Mouse (Mus musculus) kidney, postnatal 10 days (tissue): Measurements from ENCODE around the gene Itgal.
"Not testable (repeated sequence)": the region's sequence is repeated elsewhere in the genome, so short reads cannot be mapped to it uniquely, and the experiment has no call there.

Experiments used
- DNase-seq: peaks from one replicate; pipeline ENCODE4 v3.0.0; 2021; ENCODE audit warnings: mixed read lengths

Itgal gene

GRCm38 (mm10) chr7:127280092-127280491, 16.0 kb upstream of the Itgal start:
- DNase-seq, result no peak

GRCm38 (mm10) chr7:127281114-127281513, 14.9 kb upstream of the Itgal start:
- DNase-seq, result no peak

- no peak for DNase-seq
Observed at GRCm38 (mm10) chr7:127282190-127282589, 13.9 kb upstream of the Itgal start.

GRCm38 (mm10) chr7:127285154-127285553, 10.9 kb upstream of the Itgal start:
- no peak for DNase-seq

GRCm38 (mm10) chr7:127287940-127288339, 8.1 kb upstream of the Itgal start:
- no peak for DNase-seq

- DNase-seq, result no peak
Observed at GRCm38 (mm10) chr7:127289306-127289705, 6.8 kb upstream of the Itgal start.

GRCm38 (mm10) chr7:127290142-127290541, 5.9 kb upstream of the Itgal start:
- DNase-seq, result no peak

GRCm38 (mm10) chr7:127296786-127297555, 911 bp downstream of the Itgal start:
- DNase-seq, result no peak

- no peak for DNase-seq
Observed at GRCm38 (mm10) chr7:127297586-127298193, 1.6 kb downstream of the Itgal start.

- no peak for DNase-seq
Observed at GRCm38 (mm10) chr7:127308431-127308830, 12.4 kb downstream of the Itgal start.

- peak; percentile 63 for DNase-seq
Observed at GRCm38 (mm10) chr7:127308887-127309286, 12.8 kb downstream of the Itgal start.

GRCm38 (mm10) chr7:127309951-127310350, 13.9 kb downstream of the Itgal start:
- DNase-seq, result no peak

GRCm38 (mm10) chr7:127313912-127314311, 17.9 kb downstream of the Itgal start:
- no peak for DNase-seq

- no peak for DNase-seq
Observed at GRCm38 (mm10) chr7:127321106-127321505, 25.0 kb downstream of the Itgal start.

GRCm38 (mm10) chr7:127322085-127322484, 26.0 kb downstream of the Itgal start:
- DNase-seq, result peak; percentile 71

GRCm38 (mm10) chr7:127324944-127325343, 28.9 kb downstream of the Itgal start:
- DNase-seq, result no peak

GRCm38 (mm10) chr7:127325550-127325949, 29.5 kb downstream of the Itgal start:
- peak; percentile 49 for DNase-seq

- DNase-seq, result peak; percentile 38
Observed at GRCm38 (mm10) chr7:127326685-127327084, 30.6 kb downstream of the Itgal start.

- no peak for DNase-seq
Observed at GRCm38 (mm10) chr7:127333240-127333639, 37.2 kb downstream of the Itgal start.

GRCm38 (mm10) chr7:127335604-127336003, 39.5 kb downstream of the Itgal start:
- DNase-seq, result no peak

GRCm38 (mm10) chr7:127337636-127338035, 41.6 kb downstream of the Itgal start:
- DNase-seq, result no peak

GRCm38 (mm10) chr7:127341356-127341755, 45.3 kb downstream of the Itgal start:
- DNase-seq, result peak; percentile 52

- DNase-seq, result not testable (repeated sequence)
Observed at GRCm38 (mm10) chr7:127341861-127342260, 45.8 kb downstream of the Itgal start.

- no peak for DNase-seq
Observed at GRCm38 (mm10) chr7:127342332-127342731, 46.3 kb downstream of the Itgal start.
